Mouse (Mus musculus) inflammation-experienced regulatory T-cells, adult 16 weeks (primary cell): Measurements from ENCODE around the gene Atp5l. TPM values are rescaled to one million over a fixed set of nuclear protein-coding genes. Genes with fewer than 3 reads are reported as not detected.

Experiments used
- polyA plus RNA-seq: library from polyadenylated mRNA; unstranded; fragments of 100-300 nt; shearing (Covaris generic); gene quantifications from one replicate; pipeline ENCODE4 v1.2.1, GENCODE M21; 2017

The Atp5l gene
- 307 TPM for polyA plus RNA-seq

GRCm38 (mm10) chr9:44920374-44921122 is at the start of gene Atp5l:
Atp5l (minus strand) TSS chr9:44920742.

DNA sequence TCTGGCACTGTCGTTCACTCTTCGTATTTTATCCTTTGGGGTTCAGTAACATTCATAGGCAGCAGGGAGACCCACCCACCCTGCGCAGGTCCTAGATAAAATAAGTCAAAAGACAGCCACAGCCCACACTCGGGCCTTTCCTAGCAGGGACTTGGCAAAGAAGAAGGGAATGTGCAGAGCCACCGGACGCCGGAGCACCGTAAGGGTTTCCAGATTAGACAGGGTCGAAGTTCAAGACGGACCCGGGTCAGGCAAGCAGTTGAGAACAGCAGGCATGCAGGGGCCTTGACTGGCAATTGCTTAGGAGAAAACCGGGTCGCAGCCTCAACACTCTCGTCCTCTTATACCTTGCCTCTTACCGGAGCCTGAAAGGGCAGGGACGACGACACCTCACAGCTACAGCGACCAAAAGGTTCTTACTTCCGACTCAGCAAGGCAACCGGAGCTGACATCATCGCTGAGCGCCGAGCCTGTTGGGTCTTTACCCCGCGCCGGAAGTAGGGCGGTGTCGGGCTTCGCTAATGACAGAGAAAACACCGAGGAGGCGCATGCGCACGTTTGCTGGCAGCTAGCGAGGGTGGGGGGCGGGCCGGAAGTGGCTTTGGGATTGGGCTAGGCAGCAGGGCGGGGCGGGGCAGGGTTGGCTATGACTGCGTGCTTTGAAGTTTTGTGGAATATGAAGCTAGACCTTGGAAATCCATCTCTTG is 44.7 kb upstream of the Atp5l start, which contains the start of gene Ube4a:
Gene Ube4a, minus strand, starts transcription at position 475 of the 707 bp plus-strand sequence.

DNA sequence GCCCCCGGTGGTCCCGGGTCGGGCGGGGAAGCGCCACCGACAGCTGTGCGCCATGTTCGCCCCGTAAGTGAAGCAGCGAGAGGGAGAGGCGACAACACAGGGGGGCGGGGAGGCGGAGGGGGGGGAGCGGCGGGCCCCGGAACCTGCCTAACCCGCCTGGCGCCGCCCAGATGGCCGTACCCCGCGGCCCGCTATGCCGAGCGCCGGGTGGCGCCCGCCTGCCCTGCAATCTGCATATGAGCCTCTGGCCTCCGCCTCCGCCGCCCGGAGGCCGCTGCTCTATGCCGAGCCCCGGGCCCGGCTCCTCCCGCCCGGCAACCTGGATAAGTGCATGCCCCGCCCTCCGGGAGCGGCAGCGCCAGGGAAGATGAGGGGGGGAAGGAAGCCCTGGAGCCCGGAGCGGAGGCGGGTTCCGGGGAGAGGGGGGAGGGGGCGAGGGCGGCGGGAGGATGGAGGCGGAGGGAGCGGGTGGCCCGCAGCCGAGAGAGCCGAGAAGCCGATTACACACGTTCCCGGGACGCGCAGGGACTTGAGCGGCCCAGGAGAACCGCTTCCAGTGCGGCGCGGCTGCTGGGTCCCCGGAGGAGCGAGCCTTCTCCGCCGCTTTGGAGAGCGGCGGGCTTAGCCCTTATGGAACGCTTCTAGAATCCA is 39.2 kb downstream of the Atp5l start, which contains the start of gene Kmt2a:
Gene Kmt2a, minus strand, starts transcription at position 76 of the 651 bp plus-strand sequence.

Other genes with a start within 250 kb of the Atp5l start
- gene Treh, start 247.5 kb downstream of the Atp5l start, polyA plus RNA-seq: not detected
- gene Phldb1, start 185.5 kb downstream of the Atp5l start, polyA plus RNA-seq: 1.4 TPM
- 157 TPM for gene Arcn1, start 152.9 kb downstream of the Atp5l start, polyA plus RNA-seq
- gene Ift46, start 152.8 kb downstream of the Atp5l start, polyA plus RNA-seq: 43.3 TPM
- gene Tmem25, start 121.4 kb downstream of the Atp5l start, polyA plus RNA-seq: not detected
- not detected for gene Ttc36, start 117.7 kb downstream of the Atp5l start, polyA plus RNA-seq
- gene Kmt2a, start 39.4 kb downstream of the Atp5l start, polyA plus RNA-seq: 40.8 TPM
- 52.2 TPM for gene Ube4a, start 44.9 kb upstream of the Atp5l start, polyA plus RNA-seq
- 1,480 TPM for gene Cd3g, start 59.7 kb upstream of the Atp5l start, polyA plus RNA-seq
- 967 TPM for gene Cd3d, start 61.0 kb upstream of the Atp5l start, polyA plus RNA-seq
- 1,516 TPM for gene Cd3e, start 88.9 kb upstream of the Atp5l start, polyA plus RNA-seq
- 0.23 TPM for gene Mpzl2, start 119.1 kb upstream of the Atp5l start, polyA plus RNA-seq
- 18.6 TPM for gene Mpzl3, start 134.4 kb upstream of the Atp5l start, polyA plus RNA-seq
- 4.9 TPM for gene Jaml, start 158.4 kb upstream of the Atp5l start, polyA plus RNA-seq
- not detected for gene Scn2b, start 197.0 kb upstream of the Atp5l start, polyA plus RNA-seq
- gene Scn4b, start 217.7 kb upstream of the Atp5l start, polyA plus RNA-seq: 0.11 TPM